In genomic region chr3:107895720-107896569, GRCm38 (mm10) we compare ENCODE assay signal across 8 mouse cellular contexts. TPM values are rescaled to one million over a fixed set of nuclear protein-coding genes. Genes with fewer than 3 reads are reported as not detected.
DNase-seq lines count a peak whose midpoint lies in the region; ATAC-seq and TF ChIP-seq lines count a peak whose summit lies in the region.

Gstm5 (plus strand) TSS chr3:107895821.

- peak within 1 kb of the TSS; percentile 77 for H3K4me3 ChIP-seq in hindbrain, postnatal 0 days (ENCODE audit: low read length)

- H3K9me3 ChIP-seq in hindbrain, postnatal 0 days (ENCODE audit: low read length), result no peaks in the 10 kb centered on the region

- DNase-seq in adrenal gland, adult 8-10 months, result peak; percentile 78
- peak; percentile 89 for DNase-seq in embryo, embryonic 10.5 days (ENCODE audit: low spot score)
- peak; percentile 84 for DNase-seq in gastrocnemius, postnatal 10 days
- DNase-seq in hindbrain, postnatal 0 days (ENCODE audit: low spot score), result peak; percentile 93
- peak; percentile 87 to 93 for DNase-seq in left cerebral cortex, adult 18-20 months (ENCODE audit: low spot score in 2 of 2)
- DNase-seq in lung, postnatal 36 days, result peak; percentile 82
- DNase-seq in retina, postnatal 1 day, result peak; percentile 92
- DNase-seq in urinary bladder, postnatal 14 days (ENCODE audit: low spot score), result peak; percentile 85

- WGBS in hindbrain, postnatal 0 days, result 5% methylated on average over 40 of the region's 40 CpGs

- ATAC-seq in hindbrain, postnatal 0 days, result peak; percentile 96

- TF ChIP-seq CTCF in hindbrain, postnatal 0 days (IDR thresholded peaks at IDR 0.05; ENCODE audit: low read depth), result no peak

- H3K27me3 ChIP-seq in hindbrain, postnatal 0 days (ENCODE audit: insufficient read depth, low read length), result no peaks in the 10 kb centered on the region

- peak within 1 kb of the TSS; percentile 98 for H3K4me2 ChIP-seq in hindbrain, postnatal 0 days (ENCODE audit: low read depth, low read length)

- peak within 1 kb of the TSS; percentile 90 for H3K9ac ChIP-seq in hindbrain, postnatal 0 days (replicated peaks; ENCODE audit: low read length)

- H3K4me1 ChIP-seq in hindbrain, postnatal 0 days (ENCODE audit: insufficient read depth, low read length), result peaks cover 13% of the 10 kb centered on the region

- peaks cover 10% of the 10 kb centered on the region for H3K36me3 ChIP-seq in hindbrain, postnatal 0 days (ENCODE audit: insufficient read depth, low read length)

- H3K27ac ChIP-seq in hindbrain, postnatal 0 days, result peak within 1 kb of the TSS; percentile 91

RNA-seq across cellular contexts. Expression of gene Gstm5, which starts in this region (rescaled TPM):
- total RNA-seq in adrenal gland, adult 8-10 months (2022), result 10 to 100 TPM; 28.1 to 51.7 (median 37.1) TPM
- 10 to 100 TPM; 51.5 to 56.1 TPM for total RNA-seq in gastrocnemius, postnatal 10 days (2021)
- 164 and 179 TPM in 2 replicates for total RNA-seq in hindbrain, postnatal 0 days (2014; rRNA removed)
- 383 and 384 TPM in 2 replicates for polyA plus RNA-seq in hindbrain, postnatal 0 days (2015; fragmentation: Nextera tagmentation; extraction: Ambion mirVana)
- 100 to 1,000 TPM; 229 to 250 TPM for total RNA-seq in left cerebral cortex, adult 18-20 months (2021)

Comparison
In these comparisons a context has a peak if more than half of its experiments do, and no peak if none do; other contexts are left out.
1. Peak in every context shown above with its lines: DNase-seq, ATAC-seq, H3K4me3 ChIP-seq and H3K27ac ChIP-seq.